Mouse (Mus musculus): ENCODE measurements around the gene Exosc8. TPM values are rescaled to one million over a fixed set of nuclear protein-coding genes. Genes with fewer than 3 reads are reported as not detected.
"Not testable (repeated sequence)": the region's sequence is repeated elsewhere in the genome, so short reads cannot be mapped to it uniquely, and the experiment has no call there.

The Exosc8 gene
- polyA plus RNA-seq, 1 experiment: 88.1 TPM

- no peak overlapping the region for H3K4me3 ChIP-seq (ENCODE audit: insufficient read depth, poor library complexity, severe bottlenecking)
- no peaks in the 10 kb centered on the region for H3K79me3 ChIP-seq (ENCODE audit: low read depth)
- H3K79me2 ChIP-seq (ENCODE audit: control insufficient read depth, insufficient read depth): no peaks in the 10 kb centered on the region
- no peaks in the 10 kb centered on the region for H3K36me3 ChIP-seq (ENCODE audit: control insufficient read depth, insufficient read depth)
- H3ac ChIP-seq (ENCODE audit: control insufficient read depth, insufficient read length, low read depth): no peak overlapping the region
- TF ChIP-seq CEBPB (IDR thresholded peaks at IDR 0.05; ENCODE audit: low read depth): no peak
- no peak for TF ChIP-seq FOSL1 (IDR thresholded peaks at IDR 0.05; ENCODE audit: insufficient read depth, low read length, poor library complexity, severe bottlenecking)
- TF ChIP-seq MYOD1 (IDR thresholded peaks at IDR 0.05; ENCODE audit: control insufficient read depth, insufficient read length, low read depth): no peak
- no peak for TF ChIP-seq MYOG (IDR thresholded peaks at IDR 0.05; ENCODE audit: control insufficient read depth, extremely low read depth, insufficient read length)
- TF ChIP-seq USF1 (IDR thresholded peaks at IDR 0.05; ENCODE audit: low read depth): no peak
- no peak for TF ChIP-seq CTCF (IDR thresholded peaks at IDR 0.05; ENCODE audit: control insufficient read depth, insufficient read depth, insufficient read length)
- TF ChIP-seq MAX (IDR thresholded peaks at IDR 0.05): no peak
- H3K27me3 ChIP-seq (ENCODE audit: control insufficient read depth, insufficient read depth, insufficient read length): no peaks in the 10 kb centered on the region
Observed at GRCm38 (mm10) chr3:54766811-54767210, 31.6 kb upstream of the Exosc8 start.

DNA sequence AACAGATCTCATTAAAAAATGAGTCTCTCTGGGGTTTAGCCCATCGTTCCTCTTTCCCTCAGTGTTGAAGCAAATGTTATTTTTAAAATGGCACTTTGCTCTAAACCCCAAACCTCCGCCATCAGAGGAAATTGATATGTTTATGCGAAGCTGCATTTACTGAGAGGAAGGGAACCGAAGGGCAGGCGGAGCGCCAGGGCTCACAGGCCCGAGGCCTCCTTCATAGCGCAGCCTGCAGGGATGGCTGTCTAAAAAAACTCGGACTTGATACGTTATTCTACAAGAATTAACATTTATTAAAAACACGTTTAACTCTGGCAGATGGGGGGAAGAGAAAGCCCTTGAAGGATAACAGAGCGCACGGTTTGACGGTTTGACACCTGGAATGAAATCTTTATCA lies 30.8 kb upstream of the Exosc8 start:
- no peaks in the 10 kb centered on the region for H3K36me3 ChIP-seq (ENCODE audit: control insufficient read depth, insufficient read depth)
- H3ac ChIP-seq (ENCODE audit: control insufficient read depth, insufficient read length, low read depth): no peak overlapping the region
- no peaks in the 10 kb centered on the region for H3K27me3 ChIP-seq (ENCODE audit: control insufficient read depth, insufficient read depth, insufficient read length)
- no peaks in the 10 kb centered on the region for H3K79me2 ChIP-seq (ENCODE audit: control insufficient read depth, insufficient read depth)
- H3K4me3 ChIP-seq (ENCODE audit: insufficient read depth, poor library complexity, severe bottlenecking): no peak overlapping the region
- no peaks in the 10 kb centered on the region for H3K79me3 ChIP-seq (ENCODE audit: low read depth)
- TF ChIP-seq CTCF (IDR thresholded peaks at IDR 0.05; ENCODE audit: control insufficient read depth, insufficient read depth, insufficient read length) (no peak), MAX (IDR thresholded peaks at IDR 0.05) (no peak), MYOG (IDR thresholded peaks at IDR 0.05; ENCODE audit: control insufficient read depth, extremely low read depth, insufficient read length) (no peak), CEBPB (IDR thresholded peaks at IDR 0.05; ENCODE audit: low read depth) (no peak), MYOD1 (IDR thresholded peaks at IDR 0.05; ENCODE audit: control insufficient read depth, insufficient read length, low read depth) (no peak), FOSL1 (IDR thresholded peaks at IDR 0.05; ENCODE audit: insufficient read depth, low read length, poor library complexity, severe bottlenecking) (no peak), USF1 (IDR thresholded peaks at IDR 0.05; ENCODE audit: low read depth) (no peak)

DNA sequence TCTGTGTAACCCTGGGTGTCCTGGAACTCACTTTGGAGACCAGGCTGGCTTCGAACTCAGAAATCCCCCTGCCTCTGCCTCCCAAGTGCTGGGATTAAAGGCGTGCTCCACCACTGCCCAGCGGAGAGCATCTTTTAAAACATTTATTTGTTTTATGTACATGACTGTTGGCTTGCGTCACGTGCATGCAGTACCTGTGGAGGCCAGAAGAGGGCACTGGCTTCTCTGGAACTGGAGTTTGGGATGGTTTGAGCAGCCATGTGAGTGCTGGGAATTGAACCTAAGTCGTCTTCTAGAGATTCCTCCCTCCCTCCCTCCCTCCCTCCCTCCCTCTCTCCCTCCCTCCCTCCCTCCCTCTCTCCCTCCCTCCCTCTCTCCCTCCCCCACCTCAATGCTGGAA lies 30.3 kb upstream of the Exosc8 start:
- not testable (repeated sequence) for H3K36me3 ChIP-seq (ENCODE audit: control insufficient read depth, insufficient read depth); H3K79me3 ChIP-seq (ENCODE audit: low read depth); H3K4me3 ChIP-seq (ENCODE audit: insufficient read depth, poor library complexity, severe bottlenecking); H3ac ChIP-seq (ENCODE audit: control insufficient read depth, insufficient read length, low read depth); H3K27me3 ChIP-seq (ENCODE audit: control insufficient read depth, insufficient read depth, insufficient read length); H3K79me2 ChIP-seq (ENCODE audit: control insufficient read depth, insufficient read depth)

- no peaks in the 10 kb centered on the region for H3K36me3 ChIP-seq (ENCODE audit: control insufficient read depth, insufficient read depth)
- no peaks in the 10 kb centered on the region for H3K79me3 ChIP-seq (ENCODE audit: low read depth)
- no peak overlapping the region for H3ac ChIP-seq (ENCODE audit: control insufficient read depth, insufficient read length, low read depth)
- no peaks in the 10 kb centered on the region for H3K27me3 ChIP-seq (ENCODE audit: control insufficient read depth, insufficient read depth, insufficient read length)
- no peaks in the 10 kb centered on the region for H3K79me2 ChIP-seq (ENCODE audit: control insufficient read depth, insufficient read depth)
- TF ChIP-seq MAX (IDR thresholded peaks at IDR 0.05): no peak
- TF ChIP-seq CTCF (IDR thresholded peaks at IDR 0.05; ENCODE audit: control insufficient read depth, insufficient read depth, insufficient read length): no peak
- TF ChIP-seq USF1 (IDR thresholded peaks at IDR 0.05; ENCODE audit: low read depth): peak; percentile 79
- H3K4me3 ChIP-seq (ENCODE audit: insufficient read depth, poor library complexity, severe bottlenecking): no peak overlapping the region
Observed at GRCm38 (mm10) chr3:54764418-54764817, 29.2 kb upstream of the Exosc8 start.

GRCm38 (mm10) chr3:54761258-54761657 lies 26.1 kb upstream of the Exosc8 start:
- H3K4me3 ChIP-seq (ENCODE audit: insufficient read depth, poor library complexity, severe bottlenecking): no peak overlapping the region
- H3ac ChIP-seq (ENCODE audit: control insufficient read depth, insufficient read length, low read depth): no peak overlapping the region
- H3K79me3 ChIP-seq (ENCODE audit: low read depth): no peaks in the 10 kb centered on the region
- TF ChIP-seq MAX (IDR thresholded peaks at IDR 0.05): no peak
- H3K27me3 ChIP-seq (ENCODE audit: control insufficient read depth, insufficient read depth, insufficient read length): no peaks in the 10 kb centered on the region
- no peaks in the 10 kb centered on the region for H3K79me2 ChIP-seq (ENCODE audit: control insufficient read depth, insufficient read depth)
- no peaks in the 10 kb centered on the region for H3K36me3 ChIP-seq (ENCODE audit: control insufficient read depth, insufficient read depth)

GRCm38 (mm10) chr3:54760321-54761115 lies 25.3 kb upstream of the Exosc8 start:
- Histone ChIP-seq H3K79me3 (ENCODE audit: low read depth) (no peaks in the 10 kb centered on the region), H3K27me3 (ENCODE audit: control insufficient read depth, insufficient read depth, insufficient read length) (no peaks in the 10 kb centered on the region), H3K79me2 (ENCODE audit: control insufficient read depth, insufficient read depth) (no peaks in the 10 kb centered on the region), H3ac (ENCODE audit: control insufficient read depth, insufficient read length, low read depth) (no peak overlapping the region), H3K36me3 (ENCODE audit: control insufficient read depth, insufficient read depth) (no peaks in the 10 kb centered on the region), H3K4me3 (ENCODE audit: insufficient read depth, poor library complexity, severe bottlenecking) (no peak overlapping the region)
- TF ChIP-seq CEBPB (IDR thresholded peaks at IDR 0.05; ENCODE audit: low read depth): no peak
- no peak for TF ChIP-seq CTCF (IDR thresholded peaks at IDR 0.05; ENCODE audit: control insufficient read depth, insufficient read depth, insufficient read length)
- TF ChIP-seq MYOD1 (IDR thresholded peaks at IDR 0.05; ENCODE audit: control insufficient read depth, insufficient read length, low read depth): no peak
- no peak for TF ChIP-seq MAX (IDR thresholded peaks at IDR 0.05)
- TF ChIP-seq FOSL1 (IDR thresholded peaks at IDR 0.05; ENCODE audit: insufficient read depth, low read length, poor library complexity, severe bottlenecking): no peak
- TF ChIP-seq USF1 (IDR thresholded peaks at IDR 0.05; ENCODE audit: low read depth): no peak
- TF ChIP-seq MYOG (IDR thresholded peaks at IDR 0.05; ENCODE audit: control insufficient read depth, extremely low read depth, insufficient read length): no peak
